Mouse (Mus musculus) E14TG2a.4 (cell line): ENCODE results near the gene Mst1.

ENCODE experiments used
- H3K27me3 ChIP-seq: 2 replicates; pipeline ENCODE4 v1.6.1; 2014; ENCODE audit warnings: low read length, control low read depth; ENCODE audit not compliant: insufficient read depth
- H3K36me3 ChIP-seq: 2 replicates; pipeline ENCODE4 v1.6.1; 2014; ENCODE audit warnings: low read length, control low read depth; ENCODE audit not compliant: insufficient read depth
- H3K4me1 ChIP-seq: replicated peaks from 2 replicates; pipeline ENCODE4 v1.6.1; 2014; ENCODE audit warnings: low read depth, low read length, control low read depth
- H3K4me3 ChIP-seq: replicated peaks from 2 replicates; pipeline ENCODE4 v1.5.1; 2014; ENCODE audit warnings: mild to moderate bottlenecking, low read length
- H3K9me3 ChIP-seq: 2 replicates; pipeline ENCODE4 v1.6.1; 2014; ENCODE audit warnings: low read length, control low read depth
- CTCF ChIP-seq: conservative IDR thresholded peaks from 2 replicates; pipeline ENCODE4 v1.5.1; 2014; ENCODE audit warnings: low read length
- NANOG ChIP-seq: IDR thresholded peaks from 2 replicates; pipeline ENCODE4 v1.6.1; 2014; ENCODE audit warnings: borderline replicate concordance, low read length, mixed read lengths
- POU5F1 ChIP-seq: IDR thresholded peaks from 2 replicates; pipeline ENCODE4 v1.6.1; 2014; ENCODE audit warnings: low read length, borderline replicate concordance

Gene Mst1

DNA sequence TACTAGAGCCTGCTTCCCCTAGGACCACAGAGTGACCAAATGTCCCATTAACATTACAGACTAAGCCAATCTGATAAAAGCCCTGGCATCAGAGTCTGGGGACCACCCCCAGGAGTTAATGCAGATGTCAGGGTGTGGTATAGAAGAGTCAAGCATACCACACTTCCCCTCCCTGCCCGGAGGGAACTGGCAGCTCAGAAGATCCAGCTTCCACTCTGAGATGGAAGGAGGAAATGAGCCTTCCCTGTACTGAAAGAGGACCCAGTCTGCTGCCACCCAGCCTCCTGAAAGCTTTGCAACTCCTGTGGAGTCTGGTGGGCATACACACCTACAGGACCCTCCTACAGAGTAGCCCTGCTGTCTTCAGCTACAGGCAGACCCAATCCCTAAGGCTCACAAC, 25.2 kb upstream of the Mst1 start:
- H3K9me3 ChIP-seq: no peaks in the 10 kb centered on the region
- TF ChIP-seq POU5F1: no peak
- no peak for TF ChIP-seq NANOG
- TF ChIP-seq CTCF: no peak
- H3K4me3 ChIP-seq: no peak overlapping the region; the same call in 1 of the 2 replicates
- peaks cover 64% of the 10 kb centered on the region for H3K36me3 ChIP-seq
- H3K27me3 ChIP-seq: no peaks in the 10 kb centered on the region
- H3K4me1 ChIP-seq: peaks cover 84% of the 10 kb centered on the region

DNA sequence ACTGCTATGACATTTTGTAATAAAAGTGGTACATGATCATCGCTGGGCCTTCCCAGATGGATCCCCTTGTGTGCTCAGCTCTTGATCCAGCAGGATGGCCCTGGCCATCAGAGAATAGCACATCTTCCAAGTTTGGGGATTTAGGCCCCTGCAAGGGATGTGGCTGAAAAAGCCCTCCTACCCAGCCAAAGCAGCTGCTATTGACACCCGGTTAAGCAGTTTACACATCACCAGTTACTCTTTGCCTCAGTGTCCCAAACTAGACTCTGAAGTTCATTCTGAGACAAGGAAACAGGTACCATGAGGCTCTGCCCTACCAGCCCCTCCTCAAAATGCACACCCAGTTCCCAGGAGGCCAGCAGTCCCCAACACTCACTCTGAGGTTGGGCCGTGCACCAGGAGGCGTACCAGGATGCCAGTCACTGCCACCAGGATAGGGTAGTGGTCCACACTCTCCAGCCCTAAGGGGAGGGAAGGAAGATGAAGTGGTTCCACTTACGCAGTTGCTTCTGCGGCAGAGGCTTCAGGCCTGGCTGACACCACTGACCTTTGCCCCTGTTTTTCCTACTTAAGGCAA, 24.5 kb upstream of the Mst1 start:
- H3K27me3 ChIP-seq: no peaks in the 10 kb centered on the region
- no peak overlapping the region for H3K4me3 ChIP-seq
- no peak for TF ChIP-seq NANOG
- no peak for TF ChIP-seq POU5F1
- no peak for TF ChIP-seq CTCF
- H3K36me3 ChIP-seq: peaks cover 57% of the 10 kb centered on the region
- H3K4me1 ChIP-seq: peaks cover 82% of the 10 kb centered on the region
- H3K9me3 ChIP-seq: no peaks in the 10 kb centered on the region

GRCm38 (mm10) chr9:108056361-108057261, 23.6 kb upstream of the Mst1 start:
- Histone ChIP-seq H3K9me3 (no peaks in the 10 kb centered on the region), H3K36me3 (peaks cover 53% of the 10 kb centered on the region), H3K4me3 (peak overlapping the region; percentile 46), H3K27me3 (no peaks in the 10 kb centered on the region), H3K4me1 (peaks cover 75% of the 10 kb centered on the region)
- TF ChIP-seq POU5F1 (no peak), NANOG (no peak), CTCF (no peak)

DNA sequence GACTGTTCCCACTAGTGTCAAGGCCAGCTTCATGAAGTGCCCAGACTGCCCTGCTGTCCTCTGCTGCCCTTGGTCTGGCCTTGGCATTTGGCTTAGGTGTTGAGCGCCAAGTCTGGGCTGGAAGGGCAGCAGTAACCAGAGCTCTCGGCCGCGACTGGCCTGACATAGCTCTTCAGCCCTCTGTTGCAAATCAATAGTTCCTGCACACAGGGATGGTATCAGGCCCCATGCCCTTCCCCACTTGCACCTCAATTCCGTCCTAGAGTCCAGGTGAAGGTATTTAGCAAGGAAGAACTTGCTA, 23.0 kb upstream of the Mst1 start:
- H3K4me1 ChIP-seq: peaks cover 69% of the 10 kb centered on the region
- peaks cover 53% of the 10 kb centered on the region for H3K36me3 ChIP-seq
- no peaks in the 10 kb centered on the region for H3K9me3 ChIP-seq
- no peak for TF ChIP-seq CTCF
- no peak for TF ChIP-seq POU5F1
- TF ChIP-seq NANOG: no peak
- H3K27me3 ChIP-seq: no peaks in the 10 kb centered on the region
- H3K4me3 ChIP-seq: no peak overlapping the region

DNA sequence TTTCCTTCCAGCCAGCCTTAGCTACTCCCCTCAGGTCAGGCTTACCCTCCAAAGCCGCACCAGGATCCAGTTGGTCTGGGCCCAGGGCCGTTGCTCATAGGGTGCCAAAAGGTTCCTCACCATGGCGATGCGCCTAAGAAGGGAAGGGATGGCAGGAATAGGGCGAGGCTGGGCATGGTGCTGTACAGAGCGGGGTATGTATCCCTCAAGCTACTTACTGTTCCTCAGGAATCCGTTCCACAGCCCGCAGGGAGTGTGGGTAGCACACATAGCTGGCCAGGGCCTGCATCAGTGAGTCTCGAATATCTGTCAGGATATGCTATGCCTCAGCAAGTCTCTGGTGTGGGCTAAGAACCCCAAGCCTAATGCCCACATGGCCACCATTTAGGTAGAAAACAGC, 21.9 kb upstream of the Mst1 start:
- TF ChIP-seq CTCF (no peak), NANOG (no peak), POU5F1 (no peak)
- Histone ChIP-seq H3K27me3 (no peaks in the 10 kb centered on the region), H3K4me3 (no peak overlapping the region), H3K4me1 (peaks cover 65% of the 10 kb centered on the region), H3K9me3 (no peaks in the 10 kb centered on the region), H3K36me3 (peaks cover 60% of the 10 kb centered on the region)

DNA sequence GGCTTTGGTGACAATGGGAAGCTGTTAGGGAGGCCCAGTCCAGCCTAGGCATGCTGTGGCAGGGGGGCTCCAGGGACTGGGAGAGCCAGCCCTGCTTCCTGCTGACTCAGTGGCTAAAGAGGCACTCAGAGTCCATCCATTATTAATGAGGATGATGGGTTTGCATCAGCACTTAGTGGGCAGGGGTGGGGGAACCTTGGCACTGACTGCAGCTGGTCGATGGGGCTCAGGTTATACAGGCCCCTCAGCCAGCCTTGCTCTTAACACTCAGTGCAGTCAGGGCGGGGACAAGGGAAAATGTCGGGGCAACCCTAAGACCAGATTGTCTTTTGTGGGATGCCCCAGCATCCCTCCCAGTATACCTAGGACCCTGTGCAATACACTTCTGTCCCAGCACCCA, 18.1 kb upstream of the Mst1 start:
- Histone ChIP-seq H3K4me3 (no peak overlapping the region), H3K27me3 (no peaks in the 10 kb centered on the region), H3K4me1 (peaks cover 40% of the 10 kb centered on the region), H3K36me3 (peaks cover 66% of the 10 kb centered on the region), H3K9me3 (no peaks in the 10 kb centered on the region)
- no peak for TF ChIP-seq NANOG
- no peak for TF ChIP-seq CTCF
- no peak for TF ChIP-seq POU5F1

DNA sequence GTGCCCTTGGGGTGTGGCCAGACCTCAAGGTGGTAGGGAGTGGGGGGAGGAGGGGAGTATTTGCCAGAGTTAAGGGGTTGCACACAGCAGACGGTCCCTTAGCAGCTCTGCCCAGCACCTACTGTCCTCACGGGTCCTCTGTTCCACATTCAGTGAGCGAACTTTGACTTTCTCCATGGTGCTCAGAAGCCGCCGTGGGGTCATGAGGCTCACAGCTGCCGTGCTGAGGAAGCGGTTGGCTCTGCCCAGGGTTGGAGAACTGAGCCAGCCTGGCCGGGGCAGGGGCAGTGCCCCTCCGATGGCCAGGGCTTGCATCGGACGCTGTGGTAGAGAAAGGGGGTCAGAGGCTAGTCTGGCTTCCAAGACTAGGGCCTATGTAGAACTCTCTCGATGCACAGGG, 16.9 kb upstream of the Mst1 start:
- Histone ChIP-seq H3K36me3 (peaks cover 54% of the 10 kb centered on the region), H3K9me3 (no peaks in the 10 kb centered on the region), H3K4me3 (0 out of 2 replicates have a peak overlapping the region, but pooled peaks have one; percentile 1), H3K27me3 (no peaks in the 10 kb centered on the region), H3K4me1 (peaks cover 44% of the 10 kb centered on the region)
- TF ChIP-seq NANOG (no peak), POU5F1 (no peak), CTCF (no peak)

DNA sequence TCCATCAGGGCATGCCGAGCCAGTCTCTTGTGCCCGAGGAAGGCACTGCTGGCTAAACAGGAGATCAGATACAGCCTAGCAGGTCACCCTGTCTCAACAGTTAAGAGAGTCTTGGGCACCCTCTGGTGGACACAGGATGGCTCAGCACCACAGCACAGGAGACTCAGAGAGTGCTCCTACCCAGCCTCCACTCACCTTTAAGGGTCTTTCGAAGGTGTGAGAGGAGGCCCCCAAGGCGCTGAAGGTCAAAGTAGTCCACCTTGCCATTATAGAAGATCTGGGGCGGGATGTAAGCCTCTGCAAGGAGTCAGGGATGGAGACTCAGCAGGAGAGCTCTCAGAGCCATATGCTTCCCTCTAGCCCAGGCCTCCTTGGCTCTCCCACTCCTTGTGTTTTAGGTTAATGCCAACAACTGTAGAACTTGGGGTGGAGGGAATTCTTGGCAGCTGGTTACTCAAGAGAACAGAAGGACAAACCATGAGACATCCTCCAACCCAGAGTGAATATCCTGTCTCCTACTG, 14.7 kb upstream of the Mst1 start:
- Histone ChIP-seq H3K36me3 (peaks cover 52% of the 10 kb centered on the region), H3K9me3 (no peaks in the 10 kb centered on the region), H3K4me3 (no peak overlapping the region), H3K4me1 (peaks cover 39% of the 10 kb centered on the region), H3K27me3 (no peaks in the 10 kb centered on the region)
- TF ChIP-seq CTCF: peak; percentile 59
- no peak for TF ChIP-seq POU5F1
